Mouse (Mus musculus) kidney, embryonic 16.5 days (tissue): Measurements from ENCODE around the gene Tacc2. TPM values are rescaled to one million over a fixed set of nuclear protein-coding genes. Genes with fewer than 3 reads are reported as not detected.
A peak's percentile ranks its signal among the peaks of the same experiment; 100 is the strongest.

Experiments used
- ATAC-seq: fragments of 200-750 bp; cut with Nextera tagmentation; 2 replicates; pipeline ENCODE4 v1.8.0; 2017; ENCODE audit warnings: moderate TSS enrichment; ENCODE audit not compliant: low FRiP score, low TSS enrichment
- H3K27ac ChIP-seq: fragments of 300-500 bp; sonication (generic); 2 replicates; pipeline ENCODE4 v1.5.1; 2014; ENCODE audit warnings: low read length
- H3K27me3 ChIP-seq: fragments of 300-500 bp; sonication (generic); 2 replicates; pipeline ENCODE4 v1.6.1; 2014; ENCODE audit warnings: low read length, control low read depth, mixed read lengths; ENCODE audit not compliant: insufficient read depth
- H3K36me3 ChIP-seq: fragments of 300-500 bp; sonication (generic); 2 replicates; pipeline ENCODE4 v1.6.1; 2014; ENCODE audit warnings: low read length, control low read depth, mixed read lengths; ENCODE audit not compliant: insufficient read depth
- H3K4me1 ChIP-seq: fragments of 300-500 bp; sonication (generic); 2 replicates; pipeline ENCODE4 v1.6.1; 2014; ENCODE audit warnings: low read length, control low read depth, mixed read lengths; ENCODE audit not compliant: insufficient read depth
- H3K4me2 ChIP-seq: fragments of 300-500 bp; sonication (generic); replicated peaks from 2 replicates; pipeline ENCODE4 v1.6.1; 2014; ENCODE audit warnings: low read depth, low read length
- H3K4me3 ChIP-seq: fragments of 300-500 bp; sonication (generic); 2 replicates; pipeline ENCODE4 v1.5.1; 2014; ENCODE audit warnings: mild to moderate bottlenecking, low read length
- H3K9ac ChIP-seq: fragments of 300-500 bp; sonication (generic); replicated peaks from 2 replicates; pipeline ENCODE4 v1.6.1; 2014; ENCODE audit warnings: low read length
- H3K9me3 ChIP-seq: fragments of 300-500 bp; sonication (generic); 2 replicates; pipeline ENCODE4 v1.6.1; 2016; ENCODE audit warnings: low read length, control low read depth
- WGBS: fragments of 180-500 bp; shearing (Covaris S2); extraction: QIAGEN DNeasy Blood & Tissue Kit; methylation state at CpG from one replicate; pipeline ENCODE4 v1.1.7; 2014; 5-methylcytosine and 5-hydroxymethylcytosine counted together
- polyA plus RNA-seq: library from polyadenylated mRNA; unstranded; fragments of >200 nt; fragmentation: Nextera tagmentation; extraction: Ambion mirVana; gene quantifications from 2 replicates; pipeline ENCODE4 v1.2.1, GENCODE M21; 2015

Gene Tacc2
- polyA plus RNA-seq, 1 experiment from 2014 or later, result 31.3 TPM

DNA sequence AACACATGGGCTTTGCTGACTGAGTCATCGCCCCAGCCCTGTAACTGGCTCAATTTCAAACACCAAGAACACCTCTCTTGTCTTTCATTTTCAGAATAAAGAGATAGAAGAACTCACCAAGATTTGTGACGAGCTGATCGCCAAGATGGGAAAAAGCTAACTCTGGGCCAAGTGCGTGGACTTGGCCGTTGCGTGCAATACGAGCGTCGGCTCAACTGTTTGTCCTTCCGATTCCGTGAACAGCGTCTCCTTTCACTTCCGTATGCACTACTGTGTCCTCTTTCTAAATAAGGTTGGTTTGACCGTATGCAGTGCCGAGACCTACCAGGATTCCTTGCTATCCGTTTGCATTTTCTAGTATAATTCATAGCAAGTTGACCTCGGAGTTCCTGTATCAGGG is 186.9 kb downstream of the Tacc2 start:
- H3K4me3 ChIP-seq, result no peak overlapping the region
- WGBS, result 94% methylated on average over 17 of the region's 17 CpGs

DNA sequence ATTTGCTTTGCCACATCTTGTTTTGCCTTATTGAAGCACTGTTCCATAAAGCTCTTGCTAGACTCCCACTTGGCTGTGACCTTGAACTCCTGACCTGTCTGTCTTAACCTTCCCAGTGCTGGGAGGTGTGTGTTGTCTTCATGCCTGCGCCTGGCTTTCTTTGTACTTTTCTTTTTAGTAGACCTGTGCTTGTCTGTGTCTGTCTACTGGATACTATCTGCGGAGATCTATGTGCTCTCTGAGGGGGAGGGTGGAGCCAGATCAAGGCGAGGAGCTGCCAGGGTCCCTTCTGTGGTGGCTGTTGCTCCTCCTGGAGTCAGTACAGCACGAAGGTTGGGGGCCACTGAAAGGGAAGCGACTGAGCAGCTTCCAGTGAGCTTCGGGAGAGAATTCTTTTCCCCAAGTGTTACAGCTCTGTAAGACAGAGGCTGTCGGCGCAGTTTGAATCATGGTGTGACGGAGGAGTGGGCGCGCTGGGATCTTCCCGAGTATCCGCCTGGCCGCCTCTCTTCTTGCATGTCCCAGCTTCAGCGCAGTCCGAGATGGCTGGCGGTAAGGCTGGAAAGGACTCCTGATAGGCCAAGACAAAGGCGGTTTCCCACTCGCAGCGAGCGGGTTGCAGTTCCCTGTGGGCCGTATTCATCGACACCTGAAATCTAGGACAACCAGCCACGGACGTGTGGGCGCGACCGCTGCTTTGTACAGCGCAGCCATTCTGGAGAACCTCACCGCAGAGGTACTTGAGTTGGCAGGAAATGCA is 189.4 kb downstream of the Tacc2 start:
- Histone ChIP-seq H3K36me3 (peaks cover 8% of the 10 kb centered on the region), H3K9me3 (no peaks in the 10 kb centered on the region), H3K27me3 (no peaks in the 10 kb centered on the region), H3K27ac (no peak overlapping the region), H3K4me1 (no peaks in the 10 kb centered on the region; the same call in 1 of the 2 replicates), H3K4me2 (no peak overlapping the region), H3K9ac (no peak overlapping the region), H3K4me3 (no peak overlapping the region)
- ATAC-seq, result no peak; the same call in 1 of the 2 replicates
- WGBS, result 83% methylated on average over 30 of the region's 30 CpGs

More for the DNA sequence above, 186.9 kb downstream of the Tacc2 start:
- no peak for ATAC-seq
- H3K36me3 ChIP-seq, result peaks cover 25% of the 10 kb centered on the region
- no peak overlapping the region for H3K27ac ChIP-seq
- H3K27me3 ChIP-seq, result no peaks in the 10 kb centered on the region
- no peaks in the 10 kb centered on the region; the same call in 1 of the 2 replicates for H3K4me1 ChIP-seq
- H3K9me3 ChIP-seq, result no peaks in the 10 kb centered on the region
- no peak overlapping the region for H3K4me2 ChIP-seq
- H3K9ac ChIP-seq, result no peak overlapping the region

DNA sequence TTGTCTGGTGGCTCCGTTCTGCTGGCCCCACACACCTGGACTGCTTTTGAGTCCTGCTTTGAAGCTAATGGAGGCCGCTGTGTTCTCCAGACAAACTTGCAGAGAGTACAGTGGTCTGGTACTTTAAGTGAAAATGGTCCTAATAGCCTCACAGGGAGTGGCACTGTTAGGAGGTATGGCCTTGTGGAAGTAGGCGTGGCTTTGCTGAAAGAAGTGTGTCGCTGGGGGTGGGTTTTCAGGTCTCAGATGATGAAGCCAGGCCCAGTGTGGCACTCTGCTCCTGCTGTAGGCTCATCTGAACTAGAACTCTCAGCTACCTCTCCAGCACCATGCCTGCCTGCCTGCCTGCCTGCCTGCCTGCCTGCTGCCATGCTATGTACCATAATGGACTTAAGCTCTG is 190.9 kb downstream of the Tacc2 start:
- H3K9me3 ChIP-seq, result no peaks in the 10 kb centered on the region
- no peak overlapping the region for H3K27ac ChIP-seq
- H3K9ac ChIP-seq, result no peak overlapping the region
- WGBS, result 92% methylated on average over 4 of the region's 4 CpGs
- H3K4me3 ChIP-seq, result no peak overlapping the region
- H3K4me1 ChIP-seq, result no peaks in the 10 kb centered on the region
- peaks cover 8% of the 10 kb centered on the region for H3K36me3 ChIP-seq
- no peak for ATAC-seq
- no peaks in the 10 kb centered on the region for H3K27me3 ChIP-seq
- no peak overlapping the region for H3K4me2 ChIP-seq

DNA sequence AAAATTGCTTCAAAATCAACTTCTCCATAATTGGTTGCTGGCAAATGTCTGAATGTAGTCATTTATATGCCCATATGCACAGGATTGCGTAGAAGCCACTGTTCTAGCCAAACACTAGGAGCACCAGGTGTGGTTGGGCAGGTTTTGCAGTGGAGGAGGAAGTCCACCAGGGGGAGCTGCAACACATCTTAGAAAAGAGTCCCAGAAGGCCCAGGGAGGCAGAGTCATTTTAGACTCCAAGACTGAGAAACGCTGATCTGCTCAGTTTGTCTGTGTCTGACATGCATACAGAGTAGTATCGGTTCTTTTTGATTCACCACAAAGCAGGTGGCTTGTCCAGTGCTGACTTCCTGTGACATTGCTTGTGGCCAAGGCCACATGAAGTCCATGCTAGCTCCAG is 193.5 kb downstream of the Tacc2 start:
- Histone ChIP-seq H3K4me3 (no peak overlapping the region), H3K4me2 (no peak overlapping the region), H3K27me3 (no peaks in the 10 kb centered on the region), H3K4me1 (no peaks in the 10 kb centered on the region), H3K36me3 (peaks cover under 1% of the 10 kb centered on the region; the same call in 1 of the 2 replicates), H3K9me3 (no peaks in the 10 kb centered on the region), H3K27ac (no peak overlapping the region), H3K9ac (no peak overlapping the region)
- ATAC-seq, result peak; percentile 50
- 25% methylated on average over 3 of the region's 3 CpGs for WGBS

DNA sequence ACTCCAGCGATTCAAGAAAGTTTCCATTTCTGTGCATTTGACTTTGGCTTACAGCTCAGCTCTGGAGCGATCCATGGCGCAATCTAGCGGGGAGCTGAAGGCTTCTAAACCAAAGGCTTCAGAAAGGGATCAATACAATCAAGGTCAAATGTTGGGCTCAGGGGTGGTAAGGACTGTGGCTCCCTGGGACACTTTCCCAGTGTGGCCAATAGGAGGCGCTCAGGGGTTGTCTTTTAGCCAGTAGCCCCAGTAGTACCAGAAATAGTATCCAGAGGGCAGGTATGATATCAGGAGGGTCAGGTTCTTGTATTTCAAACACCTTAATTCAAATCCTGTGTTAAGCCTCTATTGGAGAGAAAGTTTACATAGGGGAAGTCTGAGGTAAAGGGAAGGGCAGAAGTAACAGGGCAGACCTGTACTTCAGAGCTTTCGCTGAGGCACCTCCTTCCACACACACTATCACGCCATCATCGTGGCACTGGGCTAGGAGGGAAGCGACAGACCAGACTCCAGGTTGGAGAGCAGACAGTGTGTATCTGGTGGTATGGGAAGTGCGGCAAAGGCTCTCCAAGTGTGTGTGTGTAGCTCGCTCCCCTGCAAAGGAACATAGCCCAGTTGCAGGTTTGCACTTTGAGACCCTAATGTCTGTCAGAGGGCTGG is 196.1 kb downstream of the Tacc2 start:
- H3K4me3 ChIP-seq, result no peak overlapping the region
- H3K27ac ChIP-seq, result no peak overlapping the region
- no peak for ATAC-seq
- H3K27me3 ChIP-seq, result no peaks in the 10 kb centered on the region
- H3K9me3 ChIP-seq, result no peaks in the 10 kb centered on the region
- no peak overlapping the region for H3K4me2 ChIP-seq
- H3K9ac ChIP-seq, result no peak overlapping the region
- no peaks in the 10 kb centered on the region for H3K4me1 ChIP-seq
- WGBS, result 76% methylated on average over 11 of the region's 11 CpGs
- H3K36me3 ChIP-seq, result no peaks in the 10 kb centered on the region

DNA sequence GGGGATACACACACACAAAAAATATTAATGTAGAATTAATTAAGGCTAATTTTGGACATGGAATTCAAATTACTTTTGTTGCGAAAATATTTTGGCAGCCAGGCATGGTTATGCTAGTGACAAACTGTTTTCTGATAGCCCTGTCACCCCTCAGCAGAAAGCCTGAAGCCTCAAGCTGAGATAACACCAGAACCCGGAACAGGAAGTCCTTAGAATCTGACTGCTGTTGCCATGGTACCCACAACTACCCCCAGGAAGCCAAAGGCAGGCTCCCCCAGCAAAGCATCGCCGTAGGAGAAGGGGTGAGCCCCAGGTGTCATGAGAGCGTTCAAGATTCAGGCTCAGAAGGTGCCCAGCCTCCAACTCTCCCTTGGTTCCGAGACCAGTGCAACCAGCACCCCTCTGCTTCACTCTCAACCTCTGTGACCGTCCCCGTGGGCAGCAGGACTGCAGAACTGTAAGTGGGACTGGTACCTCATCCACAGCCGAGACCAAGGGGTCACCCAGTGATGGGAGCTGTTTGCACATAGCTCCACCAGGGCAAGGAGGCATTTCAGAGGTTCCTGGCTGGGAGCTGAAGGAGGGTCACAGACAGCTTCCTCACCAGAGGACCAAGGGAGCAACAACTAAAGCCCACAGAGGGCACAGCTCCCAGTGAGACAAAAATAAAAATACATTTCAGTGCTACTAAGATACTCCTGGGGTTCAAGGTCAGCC is 196.8 kb downstream of the Tacc2 start, which contains the start of gene Btbd16:
Gene Btbd16, plus strand, starts transcription at position 156 of the 717 bp plus-strand sequence.
- no peaks in the 10 kb centered on the region for H3K27me3 ChIP-seq
- ATAC-seq, result no peak
- WGBS, result 63% methylated on average over 9 of the region's 9 CpGs

DNA sequence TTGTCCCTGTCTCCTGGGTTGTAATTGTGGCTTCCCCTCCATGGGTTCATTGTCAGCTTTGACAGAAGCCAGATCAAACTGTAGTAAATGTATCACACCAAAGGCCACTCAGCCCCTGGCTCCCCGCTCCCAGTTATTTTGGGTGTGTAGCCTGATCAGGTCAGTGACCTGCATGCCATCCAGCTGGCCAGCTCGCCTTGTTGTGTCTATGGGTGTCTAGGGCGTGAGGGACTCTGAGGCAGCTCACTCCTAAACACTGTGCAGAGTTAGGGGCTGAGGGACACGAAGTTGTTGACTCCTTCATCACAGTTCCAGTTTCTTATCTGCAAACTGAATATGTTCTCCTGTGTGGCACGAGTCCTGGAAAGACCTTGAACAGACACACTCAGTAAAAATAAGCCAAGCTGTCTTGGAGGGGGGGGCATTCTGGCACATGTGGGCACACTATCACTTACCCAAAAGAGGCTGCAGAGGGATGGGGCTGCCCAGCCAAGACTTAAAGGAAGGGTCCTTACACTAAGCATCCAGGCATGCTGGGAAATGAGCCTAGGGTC is 203.7 kb downstream of the Tacc2 start:
- no peak for ATAC-seq
- WGBS, result 73% methylated on average over 5 of the region's 5 CpGs

More for the DNA sequence above, 196.8 kb downstream of the Tacc2 start, which contains the start of gene Btbd16:
- Histone ChIP-seq H3K4me1 (no peaks in the 10 kb centered on the region), H3K36me3 (no peaks in the 10 kb centered on the region), H3K4me2 (no peak within 1 kb of the TSS), H3K4me3 (no peak within 1 kb of the TSS), H3K27ac (no peak within 1 kb of the TSS), H3K9me3 (no peaks in the 10 kb centered on the region), H3K9ac (no peak within 1 kb of the TSS)

DNA sequence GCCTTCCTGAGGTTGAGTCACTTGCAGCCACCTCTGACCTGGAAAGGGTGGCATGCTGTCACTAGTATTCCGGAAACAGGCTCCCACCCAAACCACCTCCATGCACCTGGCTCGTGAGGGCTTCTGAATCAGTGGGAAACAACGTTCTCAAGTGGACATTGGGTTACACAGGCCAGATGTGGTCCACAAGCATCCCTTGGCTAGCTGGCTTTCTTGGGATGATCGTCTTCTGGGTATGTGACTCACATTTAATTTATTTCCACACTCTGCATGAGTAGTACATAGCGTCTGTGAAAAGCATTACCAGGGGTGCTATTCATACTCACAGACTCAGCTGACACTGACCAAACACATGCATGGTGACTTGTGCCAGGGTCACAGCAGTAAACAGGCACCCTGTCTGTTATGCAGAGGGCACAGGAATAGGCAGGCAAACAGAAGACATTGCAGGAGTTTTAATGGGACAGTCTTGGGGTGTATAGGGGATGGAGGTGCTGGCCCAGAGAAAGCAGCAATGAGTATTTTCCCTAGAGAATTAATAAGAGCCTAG is 205.3 kb downstream of the Tacc2 start:
- no peaks in the 10 kb centered on the region for H3K27me3 ChIP-seq
- no peak overlapping the region for H3K4me2 ChIP-seq
- H3K9me3 ChIP-seq, result no peaks in the 10 kb centered on the region
- H3K27ac ChIP-seq, result no peak overlapping the region
- H3K4me3 ChIP-seq, result no peak overlapping the region
- peaks cover 8% of the 10 kb centered on the region for H3K4me1 ChIP-seq
- no peaks in the 10 kb centered on the region for H3K36me3 ChIP-seq
- H3K9ac ChIP-seq, result no peak overlapping the region
- 70% methylated on average over 5 of the region's 5 CpGs for WGBS
- no peak for ATAC-seq

More for the DNA sequence above, 203.7 kb downstream of the Tacc2 start:
- no peak overlapping the region for H3K4me3 ChIP-seq
- H3K9me3 ChIP-seq, result no peaks in the 10 kb centered on the region
- no peak overlapping the region for H3K27ac ChIP-seq
- peaks cover 4% of the 10 kb centered on the region; the same call in 1 of the 2 replicates for H3K4me1 ChIP-seq
- H3K9ac ChIP-seq, result no peak overlapping the region
- no peak overlapping the region for H3K4me2 ChIP-seq
- no peaks in the 10 kb centered on the region for H3K27me3 ChIP-seq
- H3K36me3 ChIP-seq, result no peaks in the 10 kb centered on the region

DNA sequence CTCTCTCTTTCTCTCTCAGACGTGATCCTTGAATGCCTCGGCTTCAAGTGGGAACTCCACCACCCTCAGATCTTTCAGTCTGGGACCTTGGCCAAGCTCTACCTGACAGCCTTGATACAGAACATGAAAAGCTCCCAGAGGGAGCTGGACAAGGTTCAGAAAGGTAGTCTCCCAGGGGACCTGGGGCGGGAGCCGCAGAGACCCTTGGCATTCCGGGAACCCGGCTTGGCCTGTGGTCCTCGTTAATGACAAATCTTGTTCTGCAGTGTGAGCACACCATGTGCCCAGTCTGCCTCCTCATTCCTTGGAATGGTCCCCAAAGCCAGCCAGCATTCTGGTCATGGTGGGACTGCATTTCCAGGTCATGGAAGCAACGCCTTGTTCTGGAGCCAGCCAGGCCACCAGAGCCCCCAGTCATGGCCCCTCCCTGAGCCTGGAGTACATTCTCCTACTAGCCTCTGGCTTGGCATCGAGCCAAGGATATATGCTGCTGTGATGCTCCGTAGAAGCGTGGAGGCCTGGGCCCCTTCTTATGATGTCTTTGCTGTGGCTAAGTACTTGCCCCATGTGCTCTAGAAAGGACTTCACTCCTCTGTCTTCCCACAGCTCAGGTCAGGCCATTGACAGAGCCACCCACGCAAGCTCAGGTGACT is 208.8 kb downstream of the Tacc2 start:
- H3K9ac ChIP-seq, result no peak overlapping the region
- H3K27me3 ChIP-seq, result no peaks in the 10 kb centered on the region
- H3K9me3 ChIP-seq, result no peaks in the 10 kb centered on the region
- ATAC-seq, result peak; percentile 39; the same call in 1 of the 2 replicates
- peaks cover 8% of the 10 kb centered on the region for H3K4me1 ChIP-seq
- no peaks in the 10 kb centered on the region for H3K36me3 ChIP-seq
- H3K4me3 ChIP-seq, result no peak overlapping the region
- H3K4me2 ChIP-seq, result no peak overlapping the region
- 57% methylated on average over 12 of the region's 12 CpGs for WGBS
- H3K27ac ChIP-seq, result no peak overlapping the region
